Mouse (Mus musculus) frontal cortex, adult (tissue): ENCODE results near the gene Bcl11a.
A peak's percentile ranks its signal among the peaks of the same experiment; 100 is the strongest.

Experiments used
- ATAC-seq: cut with Nextera tagmentation; 2 replicates; pipeline ENCODE4 v1.9.2; 2017; ENCODE audit warnings: mild to moderate bottlenecking, moderate library complexity, mixed read lengths; ENCODE audit not compliant: low TSS enrichment

Gene Bcl11a

DNA sequence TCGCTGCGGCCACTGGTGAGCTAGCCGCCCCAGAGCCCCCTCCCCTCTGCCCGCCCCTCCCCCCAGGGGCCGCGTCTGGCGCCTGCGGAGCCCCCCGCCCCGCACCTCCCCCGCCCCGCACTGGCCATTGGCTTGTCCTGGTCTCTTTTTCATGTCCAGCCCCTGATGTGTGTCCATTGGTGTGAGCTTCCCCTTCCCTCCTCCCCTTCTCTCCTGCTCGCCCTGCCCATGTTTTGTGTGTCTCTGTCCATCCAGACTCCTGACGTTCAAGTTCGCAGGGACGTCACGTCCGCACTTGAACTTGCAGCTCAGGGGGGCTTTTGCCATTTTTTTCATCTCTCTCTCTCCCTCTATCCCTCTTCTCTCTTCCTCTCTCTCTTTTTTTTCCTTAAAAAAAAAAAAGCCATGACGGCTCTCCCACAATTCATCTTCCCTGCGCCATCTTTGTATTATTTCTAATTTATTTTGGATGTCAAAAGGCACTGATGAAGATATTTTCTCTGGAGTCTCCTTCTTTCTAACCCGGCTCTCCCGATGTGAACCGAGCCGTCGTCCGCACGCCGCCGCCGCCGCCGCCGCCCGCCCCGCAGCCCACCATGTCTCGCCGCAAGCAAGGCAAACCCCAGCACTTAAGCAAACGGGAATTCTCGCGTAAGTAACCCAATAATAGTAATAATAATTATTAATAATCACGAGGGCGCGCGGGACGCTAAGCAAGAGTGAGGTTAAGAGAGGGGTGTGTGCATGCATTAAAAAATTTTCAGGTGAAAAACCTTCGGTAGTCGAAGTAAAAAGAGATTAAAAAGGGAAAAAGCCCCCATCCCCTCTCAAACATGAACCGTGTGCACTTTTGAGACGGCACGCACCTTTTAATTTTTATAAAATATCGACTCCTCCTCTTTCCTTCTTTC is at the start of gene Bcl11a:
Gene Bcl11a (plus strand): TSS at position 262 of the 911 bp plus-strand sequence.
- no peak for ATAC-seq

DNA sequence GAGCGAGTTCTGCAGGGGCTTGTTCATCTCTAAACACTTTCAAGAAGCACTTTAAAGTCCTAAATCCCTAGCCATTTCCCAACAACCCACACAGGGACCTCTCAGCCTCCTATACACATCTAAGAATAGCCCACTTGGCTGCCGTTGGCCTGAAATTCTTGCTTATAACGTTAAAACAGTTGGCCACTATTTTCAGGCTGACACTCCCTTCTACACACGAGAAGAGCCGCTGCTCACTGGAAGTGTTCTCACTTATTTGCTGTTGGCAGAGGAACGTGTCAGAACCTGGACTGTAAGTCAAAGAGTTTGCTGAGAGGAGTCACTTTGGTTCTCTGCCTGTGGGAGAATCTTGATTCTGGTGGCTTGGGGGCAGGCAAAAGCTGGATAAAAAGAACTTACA is 33.8 kb upstream of the Bcl11a start:
- peak; percentile 91 for ATAC-seq

GRCm38 (mm10) chr11:24049226-24050031 is 28.4 kb upstream of the Bcl11a start:
- ATAC-seq, result peak; percentile 76

DNA sequence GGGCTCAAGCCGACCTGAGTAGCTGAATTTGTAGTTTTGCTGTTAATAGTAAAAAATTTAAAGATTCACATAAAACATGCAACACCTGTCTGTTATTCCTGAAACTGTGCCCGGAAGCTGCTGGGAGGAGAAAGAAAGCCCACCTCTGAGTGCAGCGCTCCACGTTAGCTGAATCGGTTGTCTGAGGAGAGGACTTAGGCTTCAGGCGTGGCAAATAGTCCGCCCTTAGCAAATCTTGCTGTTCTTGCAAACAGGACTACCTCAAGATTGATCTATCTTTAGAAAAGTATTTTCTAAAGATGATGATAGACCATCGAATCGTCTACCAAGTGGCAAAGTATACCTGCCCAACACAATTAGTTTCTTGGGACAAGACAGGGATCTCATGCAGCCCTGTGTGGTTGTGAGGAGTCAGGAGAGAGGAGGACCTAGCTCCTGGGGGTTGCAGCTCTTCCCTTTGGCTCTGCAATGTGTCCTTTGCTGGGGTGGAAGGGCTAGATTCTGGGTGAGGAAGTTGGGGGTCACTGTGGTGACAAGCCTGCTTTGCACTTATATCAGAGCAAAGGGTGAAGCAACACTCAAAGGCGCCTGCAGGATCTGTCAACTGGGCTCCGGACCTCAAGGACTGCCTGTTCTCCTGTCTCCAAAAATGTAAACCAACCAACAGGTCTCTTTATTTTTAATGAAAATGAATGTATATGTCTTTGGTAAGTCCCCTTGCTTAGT is 27.7 kb upstream of the Bcl11a start:
- ATAC-seq, result no peak

DNA sequence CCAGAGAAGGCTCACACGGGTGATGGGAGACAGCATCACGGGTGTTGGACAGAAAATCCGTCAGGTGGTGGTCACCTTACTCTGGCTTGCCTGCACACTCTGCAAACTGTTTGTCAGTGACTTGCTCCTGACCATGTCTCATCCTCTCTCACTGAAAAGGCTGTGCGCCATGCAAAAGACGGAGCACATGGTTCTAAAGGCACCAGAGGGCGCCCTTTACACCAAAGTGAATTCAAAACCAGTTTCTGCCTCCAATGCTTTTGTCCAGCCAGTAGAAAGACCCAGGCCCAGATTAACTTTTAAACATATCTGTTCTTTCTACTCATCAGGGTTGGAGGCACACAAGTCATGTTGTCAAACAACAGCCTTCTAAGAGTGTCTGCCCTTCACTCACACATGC is 25.0 kb upstream of the Bcl11a start:
- no peak for ATAC-seq

DNA sequence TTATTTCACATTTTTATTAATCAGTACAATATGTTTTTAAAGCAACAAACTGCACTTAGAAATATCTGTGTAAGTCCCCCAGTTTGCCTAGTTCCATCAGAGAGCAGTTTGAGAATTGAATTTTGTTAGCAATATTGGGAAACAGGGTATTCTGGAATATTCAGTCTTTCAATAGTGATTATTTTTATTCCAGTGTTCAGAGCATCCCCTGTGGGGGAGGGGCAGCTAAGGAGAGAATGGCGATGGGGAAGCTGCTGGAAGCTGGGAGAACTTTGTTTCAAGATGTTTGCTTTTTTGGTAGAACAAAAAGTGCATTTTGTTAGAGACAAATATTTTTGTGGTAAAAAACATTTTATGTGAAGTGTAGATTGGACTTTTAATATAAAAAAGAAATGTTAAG is 18.7 kb upstream of the Bcl11a start:
- ATAC-seq, result no peak

DNA sequence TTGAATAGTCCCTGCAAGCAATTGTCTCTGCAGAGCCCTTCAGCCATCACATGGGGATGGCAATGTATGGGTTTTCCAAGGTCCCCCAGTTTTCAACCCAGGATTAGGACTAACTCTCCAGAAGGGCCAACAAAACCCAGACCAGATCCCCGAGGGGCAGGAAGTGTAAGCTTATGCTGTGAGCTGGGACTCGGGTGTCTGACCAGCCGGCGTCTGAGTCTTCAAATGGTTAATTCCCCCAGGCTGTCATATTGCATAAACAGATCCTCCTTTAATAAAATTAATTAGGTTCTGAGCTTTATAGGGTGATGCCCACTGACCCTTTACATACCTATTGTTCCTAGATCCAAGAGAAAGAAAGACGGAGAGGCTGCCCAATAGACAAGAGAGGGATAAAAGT is 17.4 kb upstream of the Bcl11a start:
- ATAC-seq, result no peak

DNA sequence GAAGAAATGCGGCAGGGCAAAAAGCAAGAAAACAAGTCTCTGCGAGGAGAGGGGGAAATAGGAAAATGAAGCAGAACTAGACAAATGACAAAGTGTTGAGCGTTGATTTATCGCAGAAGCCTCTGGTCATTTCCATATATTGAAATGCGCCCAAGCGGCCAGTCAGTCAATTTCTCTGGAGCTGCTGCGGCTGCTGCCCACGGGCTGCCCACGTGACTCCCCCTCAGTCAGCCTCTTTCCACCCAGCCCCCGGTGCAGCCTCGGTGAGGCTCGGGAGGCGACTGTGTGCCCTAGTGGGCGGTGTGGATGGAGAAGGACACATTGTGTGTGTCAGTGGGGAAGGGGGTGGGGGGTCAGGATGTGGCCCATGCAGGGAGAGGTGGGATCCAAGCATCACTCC is 16.0 kb upstream of the Bcl11a start:
- ATAC-seq, result peak; percentile 28

DNA sequence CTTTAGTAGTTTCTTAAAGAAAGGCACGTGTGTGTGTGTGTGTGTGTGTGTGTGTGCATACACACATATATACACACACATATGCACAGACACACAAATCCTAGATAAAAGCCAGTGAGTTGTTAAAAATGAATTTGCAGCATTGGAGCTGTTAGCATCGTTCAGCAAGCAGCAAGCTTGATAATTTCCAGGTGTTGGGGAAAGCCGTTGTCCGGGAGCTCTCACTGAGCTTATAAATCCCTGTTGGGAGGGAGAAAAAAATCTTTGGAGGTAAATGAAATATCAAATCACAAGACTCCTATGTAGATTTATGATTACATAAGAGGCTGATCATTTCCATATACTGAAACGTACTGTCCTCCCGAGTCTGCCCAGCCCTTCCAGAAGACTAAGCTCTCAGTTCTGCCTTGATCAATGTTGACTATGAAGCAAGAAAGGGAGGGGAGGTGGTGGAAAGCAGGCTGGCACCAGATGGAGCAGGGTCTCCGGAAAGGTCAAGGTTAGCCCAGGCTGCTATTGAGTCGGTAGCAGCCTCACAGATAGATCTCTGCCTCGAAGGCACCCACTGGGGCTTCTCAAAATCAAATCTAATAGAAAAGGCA is 15.3 kb upstream of the Bcl11a start:
- ATAC-seq, result peak; percentile 72

DNA sequence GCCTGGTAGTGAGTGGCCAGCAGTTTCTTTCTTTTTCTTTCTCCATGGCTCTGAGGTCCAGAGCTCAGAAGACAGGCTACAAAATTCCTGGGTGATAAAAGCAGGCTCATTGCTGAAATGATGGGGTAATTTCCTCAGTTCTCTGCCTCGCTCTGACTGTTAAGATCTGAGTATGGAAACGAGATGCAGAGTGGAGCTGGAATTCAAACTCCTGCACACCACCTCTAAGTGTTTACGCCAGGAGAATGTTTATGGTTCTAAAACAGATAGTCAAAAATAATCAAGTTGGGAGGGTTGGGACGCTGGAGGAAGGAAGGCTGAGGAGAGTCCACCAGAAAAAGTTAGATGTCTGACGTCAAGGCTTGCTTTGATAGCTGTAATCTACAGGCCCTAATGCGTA is 13.6 kb upstream of the Bcl11a start:
- no peak for ATAC-seq

DNA sequence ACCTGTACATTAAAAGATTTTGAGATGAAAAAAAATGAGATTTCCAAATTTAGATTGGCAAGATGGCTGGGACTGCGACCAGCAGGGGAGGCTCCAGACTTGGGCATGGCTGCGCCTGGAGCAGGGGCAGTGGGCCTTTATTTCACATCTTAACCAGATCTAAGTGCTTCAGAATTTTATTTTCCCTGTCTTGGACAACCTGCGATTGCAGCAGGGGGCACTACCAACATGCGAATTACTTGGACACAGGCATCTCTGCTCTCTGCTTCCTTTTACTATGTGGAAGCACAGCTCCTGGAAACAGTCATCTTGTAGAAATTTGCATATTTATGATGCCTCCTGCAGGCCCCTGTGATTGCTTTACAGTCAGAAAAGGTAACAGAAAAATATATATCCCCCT is 12.5 kb upstream of the Bcl11a start:
- ATAC-seq, result peak; percentile 29; the same call in 1 of the 2 replicates

DNA sequence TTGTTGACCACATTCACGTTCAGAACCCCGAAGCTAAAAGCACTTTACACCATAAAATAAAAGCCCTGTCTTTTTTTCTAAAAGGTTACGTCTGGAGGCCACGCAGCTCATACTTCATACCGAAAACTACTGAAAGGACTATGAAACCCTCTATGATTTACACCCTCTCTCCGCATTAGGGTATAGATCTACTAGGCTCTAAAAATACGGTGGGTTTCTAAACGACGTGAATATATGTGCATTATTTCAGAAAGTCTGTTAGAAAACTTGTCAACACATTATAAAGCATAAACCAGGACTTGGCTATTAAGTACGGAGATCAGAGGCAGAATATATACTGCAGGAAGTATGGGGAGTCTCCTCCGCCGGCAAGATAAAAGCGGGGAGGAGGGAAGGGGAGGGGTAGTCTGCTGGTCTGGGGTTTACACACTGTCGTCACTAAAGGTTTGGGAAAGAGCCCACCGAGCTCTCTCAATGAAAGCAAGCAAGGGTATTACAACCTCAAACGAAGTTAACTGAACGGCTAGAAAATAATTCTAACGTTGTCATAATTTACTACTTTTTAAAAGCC is 3.8 kb upstream of the Bcl11a start:
- ATAC-seq, result 0 out of 2 replicates have a peak, but pooled peaks have one; percentile 20

GRCm38 (mm10) chr11:24074634-24075104 is 3.2 kb upstream of the Bcl11a start, which contains the start of gene A830031A19Rik:
TSS of gene A830031A19Rik (minus strand) at chr11:24075054.
- ATAC-seq, result no peak

DNA sequence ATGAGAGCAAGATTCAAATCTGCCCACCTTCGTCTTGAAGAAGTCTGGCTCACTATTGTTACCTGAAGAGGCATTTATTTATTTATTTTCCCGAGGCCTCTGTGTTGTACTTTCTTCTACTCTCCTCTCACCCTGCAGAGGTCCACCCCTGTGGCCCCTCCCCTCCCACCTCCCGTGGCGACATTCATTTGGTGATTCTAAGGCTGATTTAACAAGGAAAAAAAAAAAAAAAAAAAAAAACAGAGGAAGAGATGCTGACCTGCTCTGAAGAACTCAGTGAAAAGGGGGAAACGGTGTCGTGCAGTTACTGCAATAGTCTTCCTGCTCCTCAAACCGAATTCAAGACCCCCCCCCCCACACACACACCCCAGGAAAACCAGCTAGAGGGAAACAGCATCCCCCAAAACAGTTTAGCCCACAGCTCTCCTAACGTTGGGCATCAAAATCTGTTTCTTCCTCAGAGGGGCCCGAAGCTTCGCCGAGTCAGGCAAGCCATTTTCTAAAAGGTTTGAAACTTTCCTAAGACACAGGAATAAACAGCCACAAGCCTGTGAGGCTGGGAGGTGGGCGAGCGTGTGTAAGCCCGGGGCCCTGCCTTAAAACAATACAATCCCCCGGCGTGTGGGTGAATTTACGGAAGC is 2.2 kb upstream of the Bcl11a start:
- ATAC-seq, result no peak

- peak; percentile 29 for ATAC-seq
Measured at GRCm38 (mm10) chr11:24076127-24076650, 1.7 kb upstream of the Bcl11a start.

- peak; percentile 3; the same call in 1 of the 2 replicates for ATAC-seq
Measured at GRCm38 (mm10) chr11:24076821-24077730, 780 bp upstream of the Bcl11a start.

DNA sequence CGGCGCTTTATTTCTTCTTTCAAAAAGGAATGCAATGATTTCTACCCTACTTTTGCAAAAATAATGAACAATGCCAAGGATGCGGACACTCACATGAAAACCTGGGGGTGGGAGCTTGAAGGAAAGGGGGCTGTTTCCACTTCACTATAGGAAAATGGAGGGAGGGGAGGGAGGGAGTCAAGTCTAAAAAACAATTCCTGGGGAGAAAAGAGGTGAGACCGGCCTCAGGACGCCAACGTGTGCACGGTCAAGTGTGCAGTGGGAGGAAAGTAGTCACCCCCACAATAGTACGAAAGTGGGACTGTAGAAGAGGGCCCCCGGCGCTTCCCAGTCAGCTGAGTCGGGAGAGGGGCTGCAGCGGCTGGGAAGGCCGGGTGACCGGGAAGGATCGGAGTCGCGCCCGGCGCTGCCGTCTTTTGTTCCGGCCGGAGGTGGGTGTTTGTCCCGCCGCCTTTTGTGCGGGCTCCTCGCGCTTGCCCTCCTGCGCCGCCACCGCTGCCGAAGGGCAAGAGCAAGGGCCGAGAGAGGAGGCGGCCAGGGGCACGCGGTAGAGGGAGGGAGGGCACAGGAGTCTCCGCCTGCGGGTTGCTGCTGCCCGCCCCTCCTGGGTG is 955 bp downstream of the Bcl11a start:
- ATAC-seq, result no peak
